Mouse (Mus musculus) embryonic facial prominence, embryonic 11.5 days (tissue): ENCODE measurements around the gene Tigit. TPM values are rescaled to one million over a fixed set of nuclear protein-coding genes. Genes with fewer than 3 reads are reported as not detected.

ENCODE experiments used
- microRNA counts: library from miRNA; unstranded; fragments of <30 nt; microRNA quantifications from one replicate; lab custom pipeline; 2016
- microRNA-seq: library from miRNA; unstranded; fragments of <30 nt; microRNA quantifications from one replicate; pipeline ENCODE4, GENCODE M21; 2016; ENCODE audit warnings: borderline number of aligned reads
- polyA plus RNA-seq: library from polyadenylated mRNA; unstranded; fragments of >200 nt; fragmentation: Nextera tagmentation; extraction: Ambion mirVana; gene quantifications from 2 replicates; pipeline ENCODE4 v1.2.1, GENCODE M21; 2014

Tigit gene
- polyA plus RNA-seq, 1 experiment from 2014 or later, result 0.31 TPM

MicroRNAs encoded within 50 kb of the gene (microRNA counts, 519-probe panel; counts per million panel counts)
- not detected for microRNA mmu-miR-568 (lab: Ali Mortazavi, UCI)

Small RNAs within 50 kb of the gene (microRNA-seq; reads per million reads assigned to microRNA genes)
- not detected for gene Mir568

Other genes starting within 250 kb of the Tigit start
- gene Drd3, start 89.9 kb upstream of the Tigit start, polyA plus RNA-seq, result not detected in 2 replicates
- gene Ccdc191, start 225.7 kb upstream of the Tigit start, polyA plus RNA-seq, result 13.2 and 15.6 TPM in 2 replicates